Mouse (Mus musculus): ENCODE results near the gene Stxbp6.

Gene Stxbp6

GRCm38 (mm10) chr12:44918929-44919328 is 155.6 kb downstream of the Stxbp6 start:
- DNase-seq (ENCODE audit: low spot score in 2 of 2), result no peak

GRCm38 (mm10) chr12:44913854-44914253 is 160.7 kb downstream of the Stxbp6 start:
- no peak for DNase-seq (ENCODE audit: low spot score in 2 of 2)

GRCm38 (mm10) chr12:44908028-44908702 is 166.3 kb downstream of the Stxbp6 start:
- no peak for DNase-seq (ENCODE audit: low spot score in 2 of 2)

- no peak for DNase-seq (ENCODE audit: low spot score in 2 of 2)
These were observed 168.5 kb downstream of the Stxbp6 start for GRCm38 (mm10) chr12:44906001-44906400.

- DNase-seq (ENCODE audit: low spot score in 2 of 2), result no peak
These were observed 171.2 kb downstream of the Stxbp6 start for GRCm38 (mm10) chr12:44903205-44903732.

- DNase-seq (ENCODE audit: low spot score in 2 of 2), result no peak
These were observed 175.2 kb downstream of the Stxbp6 start for GRCm38 (mm10) chr12:44899173-44899870.

GRCm38 (mm10) chr12:44896460-44896859 is 178.0 kb downstream of the Stxbp6 start:
- no peak for DNase-seq (ENCODE audit: low spot score in 2 of 2)

GRCm38 (mm10) chr12:44889677-44890393 is 184.7 kb downstream of the Stxbp6 start:
- DNase-seq (ENCODE audit: low spot score in 2 of 2), result no peak

- DNase-seq (ENCODE audit: low spot score in 2 of 2), result no peak
These were observed 187.7 kb downstream of the Stxbp6 start for GRCm38 (mm10) chr12:44886826-44887225.

- DNase-seq (ENCODE audit: low spot score in 2 of 2), result no peak
These were observed 201.8 kb downstream of the Stxbp6 start for GRCm38 (mm10) chr12:44872697-44873096.

GRCm38 (mm10) chr12:44865442-44865841 is 209.1 kb downstream of the Stxbp6 start:
- DNase-seq (ENCODE audit: low spot score in 2 of 2), result no peak

- no peak for DNase-seq (ENCODE audit: low spot score in 2 of 2)
These were observed 215.1 kb downstream of the Stxbp6 start for GRCm38 (mm10) chr12:44859454-44859853.

GRCm38 (mm10) chr12:44858110-44858885 is 216.2 kb downstream of the Stxbp6 start:
- peak in 1 of 2 experiments; percentile 14 for DNase-seq (ENCODE audit: low spot score in 2 of 2)

- no peak for DNase-seq (ENCODE audit: low spot score in 2 of 2)
These were observed 222.5 kb downstream of the Stxbp6 start for GRCm38 (mm10) chr12:44852024-44852423.

- no peak for DNase-seq (ENCODE audit: low spot score in 2 of 2)
These were observed 224.0 kb downstream of the Stxbp6 start for GRCm38 (mm10) chr12:44850516-44850915.

- DNase-seq (ENCODE audit: low spot score in 2 of 2), result no peak
These were observed 225.9 kb downstream of the Stxbp6 start for GRCm38 (mm10) chr12:44848483-44849221.

GRCm38 (mm10) chr12:44840585-44840984 is 233.9 kb downstream of the Stxbp6 start:
- no peak for DNase-seq (ENCODE audit: low spot score in 2 of 2)

GRCm38 (mm10) chr12:44839594-44840373 is 234.7 kb downstream of the Stxbp6 start:
- DNase-seq (ENCODE audit: low spot score in 2 of 2), result no peak

- no peak for DNase-seq (ENCODE audit: low spot score in 2 of 2)
These were observed 238.5 kb downstream of the Stxbp6 start for GRCm38 (mm10) chr12:44835879-44836467.

- DNase-seq (ENCODE audit: low spot score in 2 of 2), result no peak
These were observed 262.6 kb downstream of the Stxbp6 start for GRCm38 (mm10) chr12:44811895-44812294.
